Mouse (Mus musculus) lung, embryonic 15.5 days (tissue): ENCODE data around the gene Armh2. TPM values are rescaled to one million over a fixed set of nuclear protein-coding genes. Genes with fewer than 3 reads are reported as not detected.

ENCODE experiments used
- ATAC-seq: fragments of 200-750 bp; cut with Nextera tagmentation; 2 replicates; pipeline ENCODE4 v1.8.0; 2017; ENCODE audit warnings: moderate number of reproducible peaks, borderline replicate concordance; ENCODE audit not compliant: low FRiP score, low TSS enrichment; ENCODE audit errors: extremely low read depth
- H3K27ac ChIP-seq: fragments of 300-500 bp; sonication (generic); 2 replicates; pipeline ENCODE4 v1.5.1; 2015; ENCODE audit warnings: moderate library complexity, mild to moderate bottlenecking, inconsistent platforms
- H3K27me3 ChIP-seq: fragments of 300-500 bp; sonication (generic); 2 replicates; pipeline ENCODE4 v1.6.1; 2015; ENCODE audit warnings: inconsistent platforms
- H3K36me3 ChIP-seq: fragments of 300-500 bp; sonication (generic); 2 replicates; pipeline ENCODE4 v1.6.1; 2015; ENCODE audit warnings: inconsistent platforms
- H3K4me1 ChIP-seq: fragments of 300-500 bp; sonication (generic); 2 replicates; pipeline ENCODE4 v1.6.1; 2015; ENCODE audit warnings: inconsistent platforms
- H3K4me2 ChIP-seq: fragments of 300-500 bp; sonication (generic); 2 replicates; pipeline ENCODE4 v1.6.1; 2015; ENCODE audit warnings: inconsistent platforms, mild to moderate bottlenecking, moderate library complexity
- H3K4me3 ChIP-seq: fragments of 300-500 bp; sonication (generic); 2 replicates; pipeline ENCODE4 v1.5.1; 2015; ENCODE audit warnings: mild to moderate bottlenecking, inconsistent platforms
- H3K9ac ChIP-seq: fragments of 300-500 bp; sonication (generic); 2 replicates; pipeline ENCODE4 v1.6.1; 2015; ENCODE audit warnings: inconsistent platforms
- H3K9me3 ChIP-seq: fragments of 300-500 bp; sonication (generic); 2 replicates; pipeline ENCODE4 v1.6.1; 2016; ENCODE audit warnings: inconsistent platforms
- WGBS: fragments of 180-500 bp; shearing (Covaris S2); methylation state at CpG from one replicate; pipeline ENCODE4 v1.1.7; 2015; 5-methylcytosine and 5-hydroxymethylcytosine counted together
- polyA plus RNA-seq: library from polyadenylated mRNA; unstranded; fragments of >200 nt; fragmentation: Nextera tagmentation; extraction: Ambion mirVana; gene quantifications from 2 replicates; pipeline ENCODE4 v1.2.1, GENCODE M21; 2015

Armh2 gene
- polyA plus RNA-seq, 1 experiment from 2014 or later: not detected

GRCm38 (mm10) chr13:24721502-24721901 lies 19.5 kb upstream of the Armh2 start:
- no peak overlapping the region for H3K9ac ChIP-seq
- WGBS: 71% methylated on average over 10 of the region's 10 CpGs
- ATAC-seq: no peak
- H3K36me3 ChIP-seq: no peaks in the 10 kb centered on the region
- H3K4me1 ChIP-seq: no peaks in the 10 kb centered on the region
- H3K4me2 ChIP-seq: no peak overlapping the region
- H3K4me3 ChIP-seq: no peak overlapping the region
- H3K27me3 ChIP-seq: no peaks in the 10 kb centered on the region
- H3K9me3 ChIP-seq: no peaks in the 10 kb centered on the region
- no peak overlapping the region for H3K27ac ChIP-seq

- Histone ChIP-seq H3K4me3 (no peak overlapping the region), H3K36me3 (no peaks in the 10 kb centered on the region), H3K9me3 (no peaks in the 10 kb centered on the region), H3K4me2 (no peak overlapping the region), H3K9ac (no peak overlapping the region), H3K27ac (no peak overlapping the region), H3K4me1 (no peaks in the 10 kb centered on the region), H3K27me3 (no peaks in the 10 kb centered on the region)
- WGBS: 51% methylated on average over 8 of the region's 8 CpGs
- no peak for ATAC-seq
Measured at GRCm38 (mm10) chr13:24723699-24724394, 17.2 kb upstream of the Armh2 start.

DNA sequence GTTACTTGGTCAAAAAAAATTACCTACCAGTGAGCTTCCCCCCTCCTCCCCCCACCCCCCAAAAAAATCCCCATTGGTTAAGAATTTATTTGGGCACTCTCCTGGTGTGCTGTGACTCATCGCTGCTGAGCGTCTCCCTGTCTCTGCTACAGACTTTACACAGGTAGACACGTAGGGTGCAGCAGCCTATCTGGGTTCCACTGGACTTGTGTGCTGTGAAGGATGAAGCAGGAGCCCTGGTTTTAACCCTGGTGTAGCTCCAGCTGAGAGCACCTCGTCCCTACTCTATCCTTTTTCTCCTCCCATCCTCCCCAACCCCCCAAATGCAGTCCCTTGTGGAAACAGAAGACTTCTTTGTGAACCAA lies 16.7 kb upstream of the Armh2 start:
- Histone ChIP-seq H3K36me3 (no peaks in the 10 kb centered on the region), H3K4me3 (no peak overlapping the region), H3K4me2 (no peak overlapping the region), H3K4me1 (no peaks in the 10 kb centered on the region), H3K27me3 (no peaks in the 10 kb centered on the region), H3K27ac (no peak overlapping the region), H3K9ac (no peak overlapping the region), H3K9me3 (no peaks in the 10 kb centered on the region)
- 56% methylated on average over 4 of the region's 4 CpGs for WGBS
- no peak for ATAC-seq

GRCm38 (mm10) chr13:24729128-24729527 lies 11.9 kb upstream of the Armh2 start:
- H3K4me2 ChIP-seq: no peak overlapping the region
- no peak overlapping the region for H3K27ac ChIP-seq
- 86% methylated on average over 5 of the region's 5 CpGs for WGBS
- no peaks in the 10 kb centered on the region for H3K27me3 ChIP-seq
- H3K9ac ChIP-seq: no peak overlapping the region
- H3K4me1 ChIP-seq: no peaks in the 10 kb centered on the region
- no peak overlapping the region for H3K4me3 ChIP-seq
- H3K9me3 ChIP-seq: no peaks in the 10 kb centered on the region
- H3K36me3 ChIP-seq: no peaks in the 10 kb centered on the region
- ATAC-seq: no peak

DNA sequence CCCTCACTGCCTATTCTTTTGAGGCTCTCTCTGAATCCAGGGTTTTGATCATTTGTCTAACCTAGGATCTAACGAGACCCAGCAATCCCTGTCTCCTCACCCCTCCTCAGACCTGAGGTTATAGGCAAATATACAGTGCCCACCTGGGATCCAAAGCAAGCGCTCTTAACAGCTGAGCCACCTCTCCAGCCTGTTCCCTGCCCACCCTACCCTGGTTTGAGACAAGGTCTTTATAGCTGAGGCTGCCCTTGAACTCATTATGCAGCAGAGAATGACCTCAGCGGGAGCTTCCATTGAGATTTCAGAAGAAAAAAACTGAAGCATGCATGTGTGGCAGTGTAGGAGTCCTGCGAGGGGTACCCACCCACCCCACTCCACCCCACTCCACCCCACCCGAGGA lies 6.5 kb upstream of the Armh2 start:
- Histone ChIP-seq H3K9ac (no peak overlapping the region), H3K36me3 (no peaks in the 10 kb centered on the region), H3K27ac (no peak overlapping the region), H3K9me3 (no peaks in the 10 kb centered on the region), H3K4me3 (no peak overlapping the region), H3K4me2 (no peak overlapping the region), H3K27me3 (no peaks in the 10 kb centered on the region), H3K4me1 (no peaks in the 10 kb centered on the region)
- no peak for ATAC-seq
- WGBS: 76% methylated on average over 5 of the region's 5 CpGs

GRCm38 (mm10) chr13:24735608-24736131 lies 5.4 kb upstream of the Armh2 start:
- Histone ChIP-seq H3K4me1 (no peaks in the 10 kb centered on the region), H3K9me3 (no peaks in the 10 kb centered on the region), H3K9ac (no peak overlapping the region), H3K36me3 (no peaks in the 10 kb centered on the region), H3K4me2 (no peak overlapping the region), H3K27ac (no peak overlapping the region), H3K4me3 (no peak overlapping the region), H3K27me3 (no peaks in the 10 kb centered on the region)
- WGBS: 56% methylated on average over 6 of the region's 6 CpGs
- ATAC-seq: 0 out of 2 replicates have a peak, but pooled peaks have one; percentile 35

GRCm38 (mm10) chr13:24747823-24748222 lies 6.8 kb downstream of the Armh2 start:
- no peaks in the 10 kb centered on the region for H3K4me1 ChIP-seq
- WGBS: 61% methylated on average over 3 of the region's 3 CpGs
- ATAC-seq: no peak
- H3K9ac ChIP-seq: no peak overlapping the region
- no peaks in the 10 kb centered on the region for H3K9me3 ChIP-seq
- no peak overlapping the region for H3K27ac ChIP-seq
- peaks cover 25% of the 10 kb centered on the region for H3K36me3 ChIP-seq
- no peaks in the 10 kb centered on the region for H3K27me3 ChIP-seq
- H3K4me3 ChIP-seq: no peak overlapping the region
- no peak overlapping the region for H3K4me2 ChIP-seq

- H3K9me3 ChIP-seq: no peaks in the 10 kb centered on the region
- no peak for ATAC-seq
- H3K4me1 ChIP-seq: no peaks in the 10 kb centered on the region
- WGBS: 86% methylated on average over 8 of the region's 8 CpGs
- H3K36me3 ChIP-seq: peaks cover 47% of the 10 kb centered on the region
- no peak overlapping the region for H3K4me3 ChIP-seq
- no peaks in the 10 kb centered on the region for H3K27me3 ChIP-seq
- H3K4me2 ChIP-seq: no peak overlapping the region
- H3K9ac ChIP-seq: no peak overlapping the region
- no peak overlapping the region for H3K27ac ChIP-seq
Measured at GRCm38 (mm10) chr13:24750807-24751206, 9.8 kb downstream of the Armh2 start.

DNA sequence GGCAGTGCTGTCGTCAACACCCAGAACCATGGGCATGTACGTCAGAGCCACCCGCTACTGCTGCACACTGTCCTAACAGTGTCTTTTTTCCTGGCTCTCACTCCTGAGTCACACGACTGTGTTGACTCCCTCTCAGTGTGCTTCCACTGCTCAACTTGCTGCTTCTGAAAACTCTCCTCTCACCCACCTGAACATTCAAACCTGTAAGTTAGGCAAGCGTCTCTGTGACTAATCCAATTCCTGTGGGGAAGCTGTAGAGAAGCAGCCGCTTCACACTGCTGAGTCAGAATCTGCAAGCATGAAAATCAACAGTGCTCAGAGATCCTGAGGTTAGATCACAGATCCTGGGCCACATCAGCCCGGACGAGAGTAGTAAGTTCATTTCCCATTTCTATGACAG lies 10.4 kb downstream of the Armh2 start:
- Histone ChIP-seq H3K4me3 (no peak overlapping the region), H3K9me3 (no peaks in the 10 kb centered on the region), H3K4me1 (no peaks in the 10 kb centered on the region), H3K9ac (no peak overlapping the region), H3K4me2 (no peak overlapping the region), H3K27ac (no peak overlapping the region), H3K36me3 (peaks cover 53% of the 10 kb centered on the region), H3K27me3 (no peaks in the 10 kb centered on the region)
- 85% methylated on average over 8 of the region's 8 CpGs for WGBS
- ATAC-seq: no peak

DNA sequence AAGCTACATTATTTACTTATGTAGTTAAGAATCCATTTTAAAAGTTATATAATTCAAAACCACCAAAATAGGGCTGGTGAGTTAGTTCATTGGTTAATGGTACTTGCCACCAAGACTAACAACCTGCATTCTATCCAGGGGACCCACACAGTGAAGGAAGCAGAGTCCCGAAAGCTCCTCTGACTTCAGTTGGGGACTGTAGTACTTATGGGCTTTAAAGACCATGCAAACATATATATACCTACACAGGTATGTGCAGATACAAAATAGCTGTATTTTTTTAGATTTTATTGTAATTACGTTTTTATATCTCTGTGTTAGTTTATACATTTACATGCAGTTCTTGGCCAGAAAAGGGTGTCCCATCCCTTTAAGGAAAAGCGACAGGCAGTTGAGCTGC lies 15.7 kb downstream of the Armh2 start:
- no peak overlapping the region for H3K9ac ChIP-seq
- H3K4me1 ChIP-seq: peaks cover 8% of the 10 kb centered on the region; the same call in 1 of the 2 replicates
- H3K9me3 ChIP-seq: no peaks in the 10 kb centered on the region
- no peak overlapping the region for H3K27ac ChIP-seq
- H3K4me3 ChIP-seq: no peak overlapping the region
- H3K36me3 ChIP-seq: peaks cover 54% of the 10 kb centered on the region
- no peak for ATAC-seq
- no peaks in the 10 kb centered on the region for H3K27me3 ChIP-seq
- H3K4me2 ChIP-seq: no peak overlapping the region
- 93% methylated on average over 3 of the region's 3 CpGs for WGBS

DNA sequence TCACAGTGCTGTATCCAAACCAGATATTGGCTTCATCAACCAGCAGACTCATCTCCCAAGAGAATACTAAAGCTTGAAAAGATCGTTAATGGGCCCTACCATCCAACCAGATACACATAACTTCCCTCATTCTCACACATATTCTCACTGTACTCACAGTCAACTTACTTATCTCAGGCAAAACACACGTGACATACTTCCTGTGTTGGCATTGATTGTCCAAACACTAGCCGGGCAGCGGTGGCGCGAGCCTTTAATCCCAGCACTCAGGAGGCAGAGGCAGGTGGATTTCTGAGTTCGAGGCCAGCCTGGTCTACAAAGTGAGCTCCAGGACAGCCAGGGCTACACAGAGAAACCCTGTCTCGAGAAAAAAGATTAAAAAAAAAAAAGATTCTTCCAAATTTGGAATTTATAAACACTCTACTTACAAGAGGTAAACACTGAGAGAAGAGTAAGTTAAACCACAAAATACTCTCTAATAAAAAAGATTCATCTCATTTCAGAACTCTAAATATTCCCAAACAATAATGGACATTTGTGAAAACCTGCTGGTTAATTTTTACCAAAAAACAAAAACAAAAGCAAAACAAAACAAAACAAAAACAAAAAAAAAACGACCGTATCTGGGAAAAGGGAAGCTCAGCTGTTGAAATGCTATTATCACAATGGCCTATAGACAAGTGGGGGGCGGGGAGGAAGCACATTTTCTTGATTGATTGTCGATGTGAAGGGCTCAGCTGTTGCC lies 17.0 kb downstream of the Armh2 start:
- Histone ChIP-seq H3K4me3 (no peak overlapping the region), H3K9ac (no peak overlapping the region), H3K4me1 (peaks cover 14% of the 10 kb centered on the region; the same call in 1 of the 2 replicates), H3K9me3 (no peaks in the 10 kb centered on the region), H3K27me3 (no peaks in the 10 kb centered on the region), H3K36me3 (peaks cover 46% of the 10 kb centered on the region), H3K4me2 (no peak overlapping the region), H3K27ac (no peak overlapping the region)
- no peak for ATAC-seq
- 69% methylated on average over 12 of the region's 12 CpGs for WGBS

- Histone ChIP-seq H3K4me3 (no peak overlapping the region), H3K9ac (no peak overlapping the region), H3K27ac (no peak overlapping the region), H3K36me3 (peaks cover 36% of the 10 kb centered on the region), H3K4me1 (peaks cover 14% of the 10 kb centered on the region; the same call in 1 of the 2 replicates), H3K9me3 (no peaks in the 10 kb centered on the region), H3K27me3 (no peaks in the 10 kb centered on the region), H3K4me2 (no peak overlapping the region)
- no peak for ATAC-seq
- 76% methylated on average over 10 of the region's 10 CpGs for WGBS
Measured at GRCm38 (mm10) chr13:24759451-24759850, 18.4 kb downstream of the Armh2 start.
